Mouse (Mus musculus): ENCODE data around the gene Sqstm1. TPM values are rescaled to one million over a fixed set of nuclear protein-coding genes. Genes with fewer than 3 reads are reported as not detected.
A peak's percentile ranks its signal among the peaks of the same experiment; 100 is the strongest.

Sqstm1 gene
- polyA plus RNA-seq, 1 experiment from 2014 or later = 176 TPM

DNA sequence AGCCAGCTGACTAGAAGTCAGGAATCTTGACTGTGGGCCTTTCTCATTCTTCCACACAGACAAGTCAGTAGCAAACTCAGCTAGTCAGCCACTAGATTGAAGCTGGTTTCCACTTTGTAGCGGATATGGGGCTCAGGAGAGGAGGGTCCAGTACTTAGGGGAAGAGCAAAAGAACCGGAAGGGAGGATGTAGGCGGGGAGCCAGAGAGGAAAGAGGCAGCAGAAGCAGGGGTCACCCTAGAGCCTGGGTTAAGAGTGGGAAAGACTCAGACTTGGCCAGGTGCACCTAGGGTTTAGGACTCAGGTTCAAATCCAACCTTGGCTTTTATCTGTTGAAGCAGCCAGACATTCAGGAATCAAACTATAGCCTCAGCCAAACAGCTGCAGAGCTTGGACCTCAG lies 16.6 kb upstream of the Sqstm1 start:
- ATAC-seq (replicated peaks; ENCODE audit: low FRiP score) (no peak), DNase-seq (ENCODE audit: low spot score) (no peak)
- no peaks in the 10 kb centered on the region for H3K27me3 ChIP-seq (replicated peaks; ENCODE audit: control insufficient read depth, insufficient read depth, low read length)
- H3K4me1 ChIP-seq (replicated peaks; ENCODE audit: control insufficient read depth, insufficient read depth, low read length) = peaks cover 42% of the 10 kb centered on the region
- peak overlapping the region; percentile 96; the same call in 1 of the 2 replicates for H3K4me3 ChIP-seq (ENCODE audit: low read depth, low read length)
- WGBS = 71% methylated on average over 3 of the region's 3 CpGs
- peaks cover 6% of the 10 kb centered on the region; the same call in 1 of the 2 replicates for H3K36me3 ChIP-seq (ENCODE audit: control insufficient read depth, insufficient read depth, low read length)
- H3K27ac ChIP-seq (ENCODE audit: low read depth, low read length) = no peak overlapping the region
- no peaks in the 10 kb centered on the region for H3K9me3 ChIP-seq (ENCODE audit: control insufficient read depth, low read length)
- peak overlapping the region; percentile 98 for H3K9ac ChIP-seq (ENCODE audit: low read depth, low read length)
- peak overlapping the region; percentile 99 for H3K4me2 ChIP-seq

DNA sequence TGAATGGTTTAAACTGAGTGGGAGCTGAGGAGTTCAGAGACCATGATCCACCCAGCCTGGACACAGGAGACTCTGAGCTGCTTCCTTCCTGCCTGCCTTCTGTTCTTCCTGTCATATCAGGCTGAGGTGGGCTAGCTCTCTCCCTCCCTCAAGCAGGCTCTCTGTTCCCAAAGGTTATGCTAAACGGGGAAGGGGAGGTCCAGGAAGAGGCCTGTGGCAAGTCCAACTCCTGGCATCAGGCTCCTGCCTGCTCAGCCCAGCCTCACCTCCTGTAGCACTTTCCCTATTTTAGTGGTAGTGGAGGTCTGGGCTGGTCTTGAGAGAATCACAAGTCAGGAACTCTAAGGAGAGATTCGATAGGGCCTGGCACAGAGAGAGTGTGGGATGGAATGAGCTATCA lies 15.8 kb upstream of the Sqstm1 start:
- Histone ChIP-seq H3K9me3 (ENCODE audit: control insufficient read depth, low read length) (no peaks in the 10 kb centered on the region), H3K27me3 (replicated peaks; ENCODE audit: control insufficient read depth, insufficient read depth, low read length) (no peaks in the 10 kb centered on the region), H3K27ac (ENCODE audit: low read depth, low read length) (peak overlapping the region; percentile 97), H3K9ac (ENCODE audit: low read depth, low read length) (peak overlapping the region; percentile 98), H3K4me1 (replicated peaks; ENCODE audit: control insufficient read depth, insufficient read depth, low read length) (peaks cover 42% of the 10 kb centered on the region), H3K4me3 (ENCODE audit: low read depth, low read length) (peak overlapping the region; percentile 96), H3K4me2 (peak overlapping the region; percentile 99), H3K36me3 (ENCODE audit: control insufficient read depth, insufficient read depth, low read length) (peaks cover 6% of the 10 kb centered on the region; the same call in 1 of the 2 replicates)
- DNase-seq (ENCODE audit: low spot score) = no peak
- ATAC-seq (replicated peaks; ENCODE audit: low FRiP score) = no peak
- 19% methylated on average over 2 of the region's 2 CpGs for WGBS

DNA sequence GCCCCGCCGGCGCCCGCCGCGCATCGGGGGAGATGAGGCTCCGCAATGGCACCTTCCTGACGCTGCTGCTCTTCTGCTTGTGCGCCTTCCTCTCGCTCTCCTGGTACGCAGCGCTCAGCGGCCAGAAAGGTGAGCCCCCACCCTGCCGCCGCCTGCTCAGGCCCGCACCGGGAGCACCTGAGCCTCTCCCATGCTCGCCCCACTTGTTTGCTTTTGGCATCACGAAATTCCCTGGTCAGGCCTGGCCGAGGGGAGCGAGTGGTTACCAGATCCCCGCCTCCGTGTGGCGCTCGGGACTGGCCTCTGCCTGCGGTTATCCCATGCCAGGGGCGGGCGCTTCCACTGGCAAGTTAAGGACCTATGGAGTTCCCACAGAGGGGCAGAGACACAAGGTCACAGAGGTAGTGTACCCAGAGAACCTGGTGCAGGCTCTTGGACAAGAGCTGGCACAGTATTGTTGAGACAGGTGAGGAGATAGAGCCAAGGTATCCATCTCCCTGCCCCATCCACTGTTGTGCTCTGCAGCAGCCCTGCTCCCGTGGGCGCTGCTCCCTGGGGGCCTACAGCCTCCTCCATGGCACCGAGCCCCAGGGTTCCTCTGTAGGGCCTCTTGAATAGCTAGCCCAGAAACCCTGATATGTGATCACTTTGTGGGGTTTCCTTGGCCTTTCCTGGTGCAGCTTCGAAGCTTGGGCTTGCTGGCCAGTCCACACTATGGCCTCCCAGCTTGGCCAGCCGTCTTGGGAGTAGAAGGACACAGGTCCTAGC lies 15.2 kb upstream of the Sqstm1 start:
- peak; percentile 13 for ATAC-seq (replicated peaks; ENCODE audit: low FRiP score)
- Histone ChIP-seq H3K4me1 (replicated peaks; ENCODE audit: control insufficient read depth, insufficient read depth, low read length) (peaks cover 39% of the 10 kb centered on the region), H3K27ac (ENCODE audit: low read depth, low read length) (peak overlapping the region; percentile 97), H3K27me3 (replicated peaks; ENCODE audit: control insufficient read depth, insufficient read depth, low read length) (no peaks in the 10 kb centered on the region), H3K4me2 (peak overlapping the region; percentile 99), H3K4me3 (ENCODE audit: low read depth, low read length) (peak overlapping the region; percentile 96), H3K9ac (ENCODE audit: low read depth, low read length) (peak overlapping the region; percentile 98), H3K36me3 (ENCODE audit: control insufficient read depth, insufficient read depth, low read length) (peaks cover 4% of the 10 kb centered on the region; the same call in 1 of the 2 replicates), H3K9me3 (ENCODE audit: control insufficient read depth, low read length) (no peaks in the 10 kb centered on the region)
- DNase-seq (ENCODE audit: low spot score) = peak; percentile 69
- WGBS = 2% methylated on average over 34 of the region's 34 CpGs

DNA sequence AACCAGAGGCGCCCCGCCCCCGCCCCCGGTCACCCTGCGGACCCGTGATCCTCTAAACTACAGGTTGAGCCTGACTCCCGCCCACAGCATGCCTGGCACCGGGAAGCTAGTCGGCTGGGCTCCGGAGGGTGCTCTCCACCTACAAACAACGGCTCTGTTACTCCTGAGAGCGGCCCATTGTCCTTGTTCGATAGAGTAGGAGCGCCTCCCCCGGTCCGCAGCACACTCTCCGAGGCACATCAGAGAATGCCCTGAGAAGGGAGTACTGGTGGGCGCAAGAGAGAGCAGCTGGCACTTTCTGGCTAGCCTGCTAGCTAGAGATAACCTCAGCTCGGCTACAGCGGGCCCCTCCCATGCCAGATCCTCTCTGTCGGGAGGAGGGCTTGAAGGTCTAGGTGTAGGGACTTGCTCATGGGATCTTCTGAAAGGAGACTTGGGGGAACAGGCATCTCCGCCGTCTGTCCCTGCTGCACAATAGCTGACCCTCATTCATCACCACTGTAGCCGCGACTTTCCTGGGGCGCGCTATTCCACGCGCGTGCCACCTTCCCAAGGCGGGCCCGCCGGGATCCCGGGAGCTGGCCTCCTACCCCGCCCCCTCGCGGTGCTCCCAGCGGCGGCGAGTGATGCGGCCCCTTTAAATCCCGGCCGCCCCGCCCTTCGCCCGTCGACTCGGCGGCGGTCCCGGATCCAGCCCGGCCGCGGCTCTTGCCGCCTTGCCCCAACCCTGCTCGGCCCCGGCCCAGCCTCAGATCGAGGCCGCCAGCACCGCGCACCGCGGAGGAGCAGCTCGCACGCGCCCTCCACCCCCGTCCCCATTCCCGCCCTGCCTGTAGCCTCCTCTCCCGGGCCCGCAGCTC lies 14.3 kb upstream of the Sqstm1 start:
- peaks cover 37% of the 10 kb centered on the region for H3K4me1 ChIP-seq (replicated peaks; ENCODE audit: control insufficient read depth, insufficient read depth, low read length)
- H3K36me3 ChIP-seq (ENCODE audit: control insufficient read depth, insufficient read depth, low read length) = 0 out of 2 replicates have a peak, but pooled peaks cover 3% of the 10 kb centered on the region
- H3K9ac ChIP-seq (ENCODE audit: low read depth, low read length) = peak overlapping the region; percentile 98
- no peaks in the 10 kb centered on the region for H3K27me3 ChIP-seq (replicated peaks; ENCODE audit: control insufficient read depth, insufficient read depth, low read length)
- H3K9me3 ChIP-seq (ENCODE audit: control insufficient read depth, low read length) = no peaks in the 10 kb centered on the region
- WGBS = under 1% methylated on average over 70 of the region's 70 CpGs
- ATAC-seq (replicated peaks; ENCODE audit: low FRiP score) (peak; percentile 93), DNase-seq (ENCODE audit: low spot score) (peak; percentile 90)
- peak overlapping the region; percentile 99 for H3K4me2 ChIP-seq
- H3K27ac ChIP-seq (ENCODE audit: low read depth, low read length) = peak overlapping the region; percentile 97
- H3K4me3 ChIP-seq (ENCODE audit: low read depth, low read length) = peak overlapping the region; percentile 96

DNA sequence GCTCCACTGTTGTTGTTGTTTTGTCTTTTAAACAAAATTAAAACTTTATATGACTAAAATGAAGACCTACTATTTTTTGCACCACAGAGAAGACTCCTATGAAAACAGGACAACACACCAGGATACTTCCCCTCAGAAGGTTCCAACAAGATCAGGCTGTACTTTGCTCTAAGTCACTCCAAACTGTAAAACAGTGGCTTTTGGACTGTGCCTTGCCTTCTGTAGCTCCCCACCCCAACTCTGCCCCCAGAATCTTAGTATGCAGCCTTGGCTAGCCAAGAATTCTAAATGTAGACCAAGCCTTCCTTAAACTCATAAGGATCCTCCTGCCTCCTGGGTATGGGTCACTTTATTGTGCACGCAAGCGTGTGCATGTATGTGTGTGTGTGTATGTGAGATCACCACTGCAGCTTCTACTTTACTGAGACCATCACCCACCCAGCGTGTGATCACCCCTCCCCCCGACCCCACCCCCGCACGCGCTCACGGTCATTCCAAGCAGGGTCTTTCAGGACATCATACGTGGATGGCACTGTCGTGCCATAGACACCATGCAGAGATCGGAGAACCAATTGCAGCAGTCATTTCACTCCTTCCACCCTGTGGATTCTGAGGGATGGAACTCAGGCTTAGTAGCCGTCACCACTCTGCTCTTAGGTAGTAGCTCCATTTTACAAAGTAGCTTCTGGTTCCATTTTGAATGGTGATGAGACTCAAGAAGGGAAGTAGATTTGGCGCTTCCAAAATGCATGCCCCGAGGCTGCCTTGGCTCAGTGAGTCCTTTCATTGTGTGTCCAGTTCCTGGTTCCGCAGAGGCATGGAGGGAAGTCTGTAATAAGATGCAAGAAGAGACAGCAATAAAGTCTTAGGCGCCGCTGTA lies 13.4 kb upstream of the Sqstm1 start:
- DNase-seq (ENCODE audit: low spot score) (peak; percentile 53), ATAC-seq (replicated peaks; ENCODE audit: low FRiP score) (no peak)
- H3K9me3 ChIP-seq (ENCODE audit: control insufficient read depth, low read length) = no peaks in the 10 kb centered on the region
- 7% methylated on average over 17 of the region's 17 CpGs for WGBS
- peak overlapping the region; percentile 98 for H3K9ac ChIP-seq (ENCODE audit: low read depth, low read length)
- peak overlapping the region; percentile 96 for H3K4me3 ChIP-seq (ENCODE audit: low read depth, low read length)
- peak overlapping the region; percentile 97 for H3K27ac ChIP-seq (ENCODE audit: low read depth, low read length)
- no peaks in the 10 kb centered on the region for H3K27me3 ChIP-seq (replicated peaks; ENCODE audit: control insufficient read depth, insufficient read depth, low read length)
- H3K36me3 ChIP-seq (ENCODE audit: control insufficient read depth, insufficient read depth, low read length) = 0 out of 2 replicates have a peak, but pooled peaks cover 3% of the 10 kb centered on the region
- peak overlapping the region; percentile 99 for H3K4me2 ChIP-seq
- peaks cover 38% of the 10 kb centered on the region for H3K4me1 ChIP-seq (replicated peaks; ENCODE audit: control insufficient read depth, insufficient read depth, low read length)

DNA sequence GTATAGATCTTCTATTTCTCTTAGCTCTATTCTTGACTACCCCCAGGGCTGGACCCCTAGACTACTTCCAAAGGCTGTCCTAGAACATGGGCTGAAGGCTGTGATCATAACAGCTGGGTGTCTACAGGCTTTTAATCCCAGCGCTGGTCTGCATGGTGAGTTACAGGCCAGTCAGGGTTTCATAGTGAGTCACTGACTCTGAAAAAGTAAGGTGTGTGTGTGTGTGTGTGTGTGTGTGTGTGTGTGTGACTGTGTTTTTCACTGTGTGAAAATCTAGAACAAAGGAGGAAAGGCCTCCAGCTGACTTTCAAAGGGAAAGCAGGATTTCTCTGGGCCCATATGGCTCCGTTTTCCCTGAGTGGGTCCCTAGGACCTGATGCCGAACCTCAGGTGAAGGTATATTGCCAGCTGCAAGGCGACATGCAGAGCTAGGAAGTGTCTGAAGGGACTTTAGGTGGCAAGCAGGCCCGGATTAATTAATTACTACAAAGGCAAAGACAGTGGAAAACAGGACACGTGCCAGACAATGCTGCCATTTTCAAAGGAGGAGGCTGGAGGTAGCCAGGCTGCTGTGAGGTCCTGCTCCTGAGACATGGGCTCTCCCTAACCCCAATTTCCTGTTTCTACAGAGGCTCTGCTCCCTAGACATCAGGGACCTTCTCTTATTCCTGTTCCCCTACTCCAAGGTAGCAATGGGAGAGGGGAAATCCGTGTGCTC lies 12.1 kb upstream of the Sqstm1 start:
- no peaks in the 10 kb centered on the region for H3K27me3 ChIP-seq (replicated peaks; ENCODE audit: control insufficient read depth, insufficient read depth, low read length)
- 63% methylated on average over 7 of the region's 7 CpGs for WGBS
- H3K36me3 ChIP-seq (ENCODE audit: control insufficient read depth, insufficient read depth, low read length) = no peaks in the 10 kb centered on the region
- no peak overlapping the region for H3K9ac ChIP-seq (ENCODE audit: low read depth, low read length)
- no peak overlapping the region for H3K27ac ChIP-seq (ENCODE audit: low read depth, low read length)
- no peak overlapping the region for H3K4me3 ChIP-seq (ENCODE audit: low read depth, low read length)
- ATAC-seq (replicated peaks; ENCODE audit: low FRiP score) (no peak), DNase-seq (ENCODE audit: low spot score) (no peak)
- H3K9me3 ChIP-seq (ENCODE audit: control insufficient read depth, low read length) = no peaks in the 10 kb centered on the region
- H3K4me1 ChIP-seq (replicated peaks; ENCODE audit: control insufficient read depth, insufficient read depth, low read length) = peaks cover 44% of the 10 kb centered on the region
- peak overlapping the region; percentile 99 for H3K4me2 ChIP-seq

DNA sequence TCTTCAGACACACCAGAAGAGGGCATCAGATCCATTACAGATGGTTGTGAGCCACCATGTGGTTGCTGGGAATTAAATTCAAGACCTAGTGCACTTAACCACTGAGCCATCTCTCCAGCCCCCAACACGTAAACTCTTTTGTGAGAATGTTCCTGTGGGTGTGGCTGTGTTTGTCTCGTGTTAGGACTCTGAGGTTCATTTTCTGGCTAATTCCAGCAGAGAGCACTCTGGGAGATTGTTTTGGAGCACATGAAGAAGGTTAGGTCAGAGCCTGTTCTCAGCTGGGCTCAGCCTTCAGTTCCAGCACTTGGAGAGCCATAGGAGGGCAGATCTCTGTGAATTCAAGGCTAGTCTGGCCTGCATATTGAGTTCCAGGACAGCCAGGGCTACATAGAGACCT lies 9.2 kb upstream of the Sqstm1 start:
- WGBS = 58% methylated on average over 2 of the region's 2 CpGs
- no peak overlapping the region for H3K27ac ChIP-seq (ENCODE audit: low read depth, low read length)
- H3K9ac ChIP-seq (ENCODE audit: low read depth, low read length) = no peak overlapping the region
- ATAC-seq (replicated peaks; ENCODE audit: low FRiP score) = no peak
- H3K4me1 ChIP-seq (replicated peaks; ENCODE audit: control insufficient read depth, insufficient read depth, low read length) = peaks cover 46% of the 10 kb centered on the region
- H3K4me3 ChIP-seq (ENCODE audit: low read depth, low read length) = no peak overlapping the region
- H3K27me3 ChIP-seq (replicated peaks; ENCODE audit: control insufficient read depth, insufficient read depth, low read length) = no peaks in the 10 kb centered on the region
- H3K4me2 ChIP-seq = no peak overlapping the region
- no peaks in the 10 kb centered on the region for H3K9me3 ChIP-seq (ENCODE audit: control insufficient read depth, low read length)
- H3K36me3 ChIP-seq (ENCODE audit: control insufficient read depth, insufficient read depth, low read length) = no peaks in the 10 kb centered on the region
- DNase-seq (ENCODE audit: low spot score) = no peak

Measured in liver, embryonic 11.5 days (tissue).